Mouse (Mus musculus): ENCODE measurements around the gene Fam174a.

Gene Fam174a

GRCm38 (mm10) chr1:95313393-95314228, at the start of gene Fam174a:
Fam174a (plus strand) TSS chr1:95313623.
- DNase-seq (ENCODE audit: low spot score), result peak; percentile 91

- DNase-seq (ENCODE audit: low spot score), result no peak
Measured at GRCm38 (mm10) chr1:95263843-95264242, 49.6 kb upstream of the Fam174a start.

- no peak for DNase-seq (ENCODE audit: low spot score)
Measured at GRCm38 (mm10) chr1:95267950-95268724, 45.3 kb upstream of the Fam174a start.

- DNase-seq (ENCODE audit: low spot score), result no peak
Measured at GRCm38 (mm10) chr1:95273321-95273720, 40.1 kb upstream of the Fam174a start.

- DNase-seq (ENCODE audit: low spot score), result no peak
Measured at GRCm38 (mm10) chr1:95308324-95308723, 5.1 kb upstream of the Fam174a start.

GRCm38 (mm10) chr1:95314229-95314555, 769 bp downstream of the Fam174a start:
- DNase-seq (ENCODE audit: low spot score), result no peak

GRCm38 (mm10) chr1:95315981-95316380, 2.6 kb downstream of the Fam174a start:
- no peak for DNase-seq (ENCODE audit: low spot score)

- no peak for DNase-seq (ENCODE audit: low spot score)
Measured at GRCm38 (mm10) chr1:95322219-95322618, 8.8 kb downstream of the Fam174a start.

- DNase-seq (ENCODE audit: low spot score), result no peak
Measured at GRCm38 (mm10) chr1:95323004-95323403, 9.6 kb downstream of the Fam174a start.

GRCm38 (mm10) chr1:95326856-95327255, 13.4 kb downstream of the Fam174a start:
- no peak for DNase-seq (ENCODE audit: low spot score)

- DNase-seq (ENCODE audit: low spot score), result no peak
Measured at GRCm38 (mm10) chr1:95339618-95340017, 26.2 kb downstream of the Fam174a start.

- DNase-seq (ENCODE audit: low spot score), result no peak
Measured at GRCm38 (mm10) chr1:95342242-95342641, 28.8 kb downstream of the Fam174a start.

GRCm38 (mm10) chr1:95343585-95344485, 30.4 kb downstream of the Fam174a start:
- DNase-seq (ENCODE audit: low spot score), result no peak

- no peak for DNase-seq (ENCODE audit: low spot score)
Measured at GRCm38 (mm10) chr1:95354146-95354545, 40.7 kb downstream of the Fam174a start.

GRCm38 (mm10) chr1:95356904-95357303, 43.5 kb downstream of the Fam174a start:
- no peak for DNase-seq (ENCODE audit: low spot score)

GRCm38 (mm10) chr1:95363692-95364091, 50.3 kb downstream of the Fam174a start:
- DNase-seq (ENCODE audit: low spot score), result no peak

GRCm38 (mm10) chr1:95366616-95367373, 53.4 kb downstream of the Fam174a start:
- no peak for DNase-seq (ENCODE audit: low spot score)

- DNase-seq (ENCODE audit: low spot score), result no peak
Measured at GRCm38 (mm10) chr1:95367748-95368147, 54.3 kb downstream of the Fam174a start.

GRCm38 (mm10) chr1:95375443-95375842, 62.0 kb downstream of the Fam174a start:
- DNase-seq (ENCODE audit: low spot score), result no peak

- DNase-seq (ENCODE audit: low spot score), result no peak
Measured at GRCm38 (mm10) chr1:95381028-95381427, 67.6 kb downstream of the Fam174a start.
